Mouse (Mus musculus): ENCODE data around the gene Dpy19l3. TPM values are rescaled to one million over a fixed set of nuclear protein-coding genes. Genes with fewer than 3 reads are reported as not detected.

Dpy19l3 gene
- polyA plus RNA-seq, 1 experiment from 2014 or later = 22.2 TPM

DNA sequence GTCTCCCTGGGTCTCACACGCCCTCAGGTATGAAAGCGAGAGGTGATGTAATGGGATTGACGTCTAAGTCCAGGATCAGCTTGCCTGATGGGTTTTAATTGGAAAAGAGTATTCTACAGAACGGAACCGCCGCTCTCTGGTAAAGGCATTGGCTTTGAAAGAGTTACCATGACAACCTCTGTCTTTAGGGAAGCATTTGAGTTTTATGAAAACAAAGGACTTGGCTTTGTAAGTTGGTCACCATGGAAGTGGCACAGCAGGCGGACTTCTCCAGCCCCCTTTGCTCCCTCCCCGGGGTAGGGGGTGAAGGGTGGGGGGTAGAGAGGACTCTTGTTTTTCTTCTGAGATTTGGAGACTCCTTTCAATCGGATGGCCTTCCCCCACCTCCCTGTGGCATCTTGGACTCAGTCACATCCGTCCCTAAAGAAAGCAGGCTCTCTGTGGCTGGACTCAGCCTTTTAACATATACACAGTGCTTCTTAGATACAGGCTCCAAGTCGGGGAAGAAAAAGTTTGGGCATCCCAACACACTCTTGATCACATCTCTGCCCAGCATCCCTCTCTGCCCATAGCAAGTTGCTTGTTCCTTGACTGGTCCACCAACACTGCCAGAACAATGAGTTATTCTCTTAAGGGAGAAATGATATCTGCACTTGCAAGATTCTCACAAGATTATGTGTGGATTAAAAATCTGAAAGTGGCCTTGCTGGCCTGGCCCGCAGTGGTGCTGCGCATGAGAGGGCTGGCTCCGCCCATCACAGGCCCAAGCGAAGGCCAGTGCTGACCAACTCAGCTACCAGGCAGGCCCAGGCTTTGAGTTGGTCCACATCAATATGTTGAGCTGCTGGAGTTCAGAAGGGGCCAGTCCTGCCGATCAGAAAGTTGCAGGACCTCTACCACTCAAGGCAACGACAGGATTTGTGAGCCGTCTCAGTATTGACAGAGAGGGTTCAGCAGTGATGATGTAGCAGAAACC is 85.9 kb downstream of the Dpy19l3 start:
- DNase-seq (ENCODE audit: low spot score) = no peak
- H3K27ac ChIP-seq (ENCODE audit: low read depth) = no peak overlapping the region

DNA sequence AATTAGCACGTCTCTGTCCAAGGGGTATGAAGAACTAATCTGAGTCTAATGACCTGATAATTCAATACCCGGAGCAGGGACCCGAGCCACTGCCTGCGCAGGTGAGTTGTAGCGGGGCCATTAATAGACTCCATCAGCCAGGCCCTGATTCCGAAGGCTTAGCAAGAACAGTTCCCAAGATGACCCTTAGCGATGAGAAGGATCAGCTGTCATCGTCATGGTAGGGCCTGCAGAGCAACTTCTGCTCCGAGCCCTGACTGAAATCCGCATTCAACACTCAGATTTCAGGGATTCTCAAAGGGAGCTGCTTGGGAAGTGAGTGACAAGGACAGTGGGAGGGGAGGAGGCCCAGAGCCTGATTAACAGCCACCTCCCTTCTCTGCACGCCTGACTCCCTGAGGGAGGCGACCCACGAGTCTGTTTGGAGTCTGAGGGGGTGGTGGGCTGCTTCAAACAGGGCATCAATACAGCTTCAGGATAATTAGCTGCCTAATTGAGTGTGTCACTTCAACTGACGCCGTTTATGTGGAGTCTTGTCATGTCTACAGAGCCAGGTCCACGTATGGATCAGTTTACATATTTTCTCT is 90.4 kb downstream of the Dpy19l3 start:
- Histone ChIP-seq H3K36me3 (ENCODE audit: control insufficient read depth, insufficient read depth, low read length) (no peaks in the 10 kb centered on the region), H3K27ac (ENCODE audit: low read depth) (no peak overlapping the region), H3K4me2 (ENCODE audit: low read length) (no peak overlapping the region), H3K4me3 (ENCODE audit: low read depth, low read length) (no peak overlapping the region), H3K9me3 (ENCODE audit: control insufficient read depth, low read length) (no peaks in the 10 kb centered on the region), H3K9ac (ENCODE audit: low read length) (no peak overlapping the region), H3K27me3 (replicated peaks; ENCODE audit: control insufficient read depth, insufficient read depth, low read length) (no peaks in the 10 kb centered on the region), H3K4me1 (replicated peaks; ENCODE audit: control insufficient read depth, insufficient read depth, low read length) (no peaks in the 10 kb centered on the region)
- DNase-seq (ENCODE audit: low spot score) = no peak
- 70% methylated on average over 16 of the region's 16 CpGs for WGBS
- ATAC-seq (replicated peaks; ENCODE audit: low FRiP score, low TSS enrichment, low read depth) = no peak

More for the DNA sequence above, 85.9 kb downstream of the Dpy19l3 start:
- Histone ChIP-seq H3K9ac (ENCODE audit: low read length) (no peak overlapping the region), H3K4me1 (replicated peaks; ENCODE audit: control insufficient read depth, insufficient read depth, low read length) (no peaks in the 10 kb centered on the region), H3K36me3 (ENCODE audit: control insufficient read depth, insufficient read depth, low read length) (no peaks in the 10 kb centered on the region), H3K27me3 (replicated peaks; ENCODE audit: control insufficient read depth, insufficient read depth, low read length) (no peaks in the 10 kb centered on the region), H3K4me3 (ENCODE audit: low read depth, low read length) (no peak overlapping the region), H3K4me2 (ENCODE audit: low read length) (no peak overlapping the region), H3K9me3 (ENCODE audit: control insufficient read depth, low read length) (no peaks in the 10 kb centered on the region)
- WGBS = 68% methylated on average over 18 of the region's 18 CpGs
- no peak for ATAC-seq (replicated peaks; ENCODE audit: low FRiP score, low TSS enrichment, low read depth)

DNA sequence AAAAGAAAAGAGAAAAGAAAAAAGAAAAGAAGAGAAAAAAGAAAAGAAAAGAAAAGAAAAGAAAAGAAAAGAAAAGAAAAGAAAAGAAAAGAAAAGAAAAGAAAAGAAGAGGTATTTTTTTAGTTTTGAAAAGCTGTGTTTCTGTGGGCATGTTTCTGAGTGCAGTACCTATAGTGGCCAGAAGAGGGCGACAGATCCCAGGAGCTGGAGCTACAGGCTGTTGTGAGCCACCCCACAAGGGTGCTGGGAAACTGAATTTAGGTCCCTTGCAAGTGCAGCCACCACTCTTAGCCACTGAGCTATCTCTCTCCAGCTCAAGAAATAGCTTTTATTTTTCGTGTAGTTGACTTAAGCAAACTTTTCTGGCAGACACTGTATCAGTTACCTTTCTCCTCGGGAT is 95.1 kb downstream of the Dpy19l3 start:
- Histone ChIP-seq H3K36me3 (ENCODE audit: control insufficient read depth, insufficient read depth, low read length) (no peaks in the 10 kb centered on the region), H3K27ac (ENCODE audit: low read depth) (no peak overlapping the region), H3K27me3 (replicated peaks; ENCODE audit: control insufficient read depth, insufficient read depth, low read length) (no peaks in the 10 kb centered on the region), H3K4me2 (ENCODE audit: low read length) (no peak overlapping the region), H3K9me3 (ENCODE audit: control insufficient read depth, low read length) (no peaks in the 10 kb centered on the region), H3K4me1 (replicated peaks; ENCODE audit: control insufficient read depth, insufficient read depth, low read length) (no peaks in the 10 kb centered on the region), H3K9ac (ENCODE audit: low read length) (no peak overlapping the region), H3K4me3 (ENCODE audit: low read depth, low read length) (no peak overlapping the region)
- 62% methylated on average over 3 of the region's 3 CpGs for WGBS
- ATAC-seq (replicated peaks; ENCODE audit: low FRiP score, low TSS enrichment, low read depth) (no peak), DNase-seq (ENCODE audit: low spot score) (no peak)

- 59% methylated on average over 6 of the region's 6 CpGs for WGBS
- ATAC-seq (replicated peaks; ENCODE audit: low FRiP score, low TSS enrichment, low read depth) = no peak
- no peak overlapping the region for H3K4me2 ChIP-seq (ENCODE audit: low read length)
Observed at GRCm38 (mm10) chr7:35657829-35658228, 96.4 kb downstream of the Dpy19l3 start.

DNA sequence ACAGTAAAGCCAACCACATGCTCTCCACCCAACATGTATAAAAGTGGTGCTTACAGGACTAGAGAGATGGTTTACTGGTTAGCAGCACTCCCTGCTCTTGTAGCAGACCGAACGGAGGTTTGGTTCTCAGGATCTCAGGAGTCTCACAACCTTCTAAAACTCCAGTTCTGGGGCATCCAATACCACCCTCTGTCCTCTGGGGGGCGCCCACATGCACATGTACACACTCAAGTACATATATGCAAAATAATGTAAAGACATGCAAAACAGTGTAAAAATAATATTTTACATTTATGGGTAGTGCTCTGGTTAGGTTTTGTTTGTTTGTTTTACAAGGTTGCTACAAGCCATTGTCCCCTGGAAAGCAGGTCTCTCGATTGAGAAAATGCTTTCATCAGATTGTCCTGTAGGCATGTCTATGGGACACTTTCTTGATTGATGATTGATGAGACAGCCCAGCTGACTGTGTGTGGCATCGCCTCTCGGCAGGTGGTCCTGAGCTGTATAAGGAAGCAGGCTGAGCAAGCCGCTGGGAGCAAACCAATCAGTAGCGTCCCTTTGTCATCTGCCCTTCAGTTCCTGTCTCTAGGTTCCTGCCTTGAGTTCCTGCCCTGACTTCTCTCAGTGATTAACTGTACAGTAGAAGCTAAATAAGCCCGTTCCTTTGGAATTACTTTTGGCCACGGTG is 102.5 kb downstream of the Dpy19l3 start:
- Histone ChIP-seq H3K36me3 (ENCODE audit: control insufficient read depth, insufficient read depth, low read length) (no peaks in the 10 kb centered on the region), H3K4me2 (ENCODE audit: low read length) (no peak overlapping the region), H3K27me3 (replicated peaks; ENCODE audit: control insufficient read depth, insufficient read depth, low read length) (no peaks in the 10 kb centered on the region), H3K9ac (ENCODE audit: low read length) (no peak overlapping the region), H3K4me1 (replicated peaks; ENCODE audit: control insufficient read depth, insufficient read depth, low read length) (no peaks in the 10 kb centered on the region), H3K4me3 (ENCODE audit: low read depth, low read length) (no peak overlapping the region), H3K9me3 (ENCODE audit: control insufficient read depth, low read length) (no peaks in the 10 kb centered on the region), H3K27ac (ENCODE audit: low read depth) (no peak overlapping the region)
- ATAC-seq (replicated peaks; ENCODE audit: low FRiP score, low TSS enrichment, low read depth) = no peak
- 85% methylated on average over 10 of the region's 10 CpGs for WGBS
- no peak for DNase-seq (ENCODE audit: low spot score)

More at GRCm38 (mm10) chr7:35657829-35658228, 96.4 kb downstream of the Dpy19l3 start:
- Histone ChIP-seq H3K36me3 (ENCODE audit: control insufficient read depth, insufficient read depth, low read length) (no peaks in the 10 kb centered on the region), H3K27me3 (replicated peaks; ENCODE audit: control insufficient read depth, insufficient read depth, low read length) (no peaks in the 10 kb centered on the region), H3K4me3 (ENCODE audit: low read depth, low read length) (no peak overlapping the region), H3K9ac (ENCODE audit: low read length) (no peak overlapping the region), H3K27ac (ENCODE audit: low read depth) (no peak overlapping the region), H3K4me1 (replicated peaks; ENCODE audit: control insufficient read depth, insufficient read depth, low read length) (no peaks in the 10 kb centered on the region), H3K9me3 (ENCODE audit: control insufficient read depth, low read length) (no peaks in the 10 kb centered on the region)
- no peak for DNase-seq (ENCODE audit: low spot score)

GRCm38 (mm10) chr7:35650716-35651410 is 103.4 kb downstream of the Dpy19l3 start:
- H3K4me1 ChIP-seq (replicated peaks; ENCODE audit: control insufficient read depth, insufficient read depth, low read length) = peaks cover 6% of the 10 kb centered on the region; the same call in 1 of the 2 replicates
- DNase-seq (ENCODE audit: low spot score) (no peak), ATAC-seq (replicated peaks; ENCODE audit: low FRiP score, low TSS enrichment, low read depth) (no peak)
- H3K9me3 ChIP-seq (ENCODE audit: control insufficient read depth, low read length) = no peaks in the 10 kb centered on the region
- H3K27me3 ChIP-seq (replicated peaks; ENCODE audit: control insufficient read depth, insufficient read depth, low read length) = no peaks in the 10 kb centered on the region
- 80% methylated on average over 11 of the region's 11 CpGs for WGBS
- H3K4me3 ChIP-seq (ENCODE audit: low read depth, low read length) = no peak overlapping the region
- no peak overlapping the region for H3K27ac ChIP-seq (ENCODE audit: low read depth)
- no peak overlapping the region for H3K4me2 ChIP-seq (ENCODE audit: low read length)
- H3K9ac ChIP-seq (ENCODE audit: low read length) = no peak overlapping the region
- 0 out of 2 replicates have a peak, but pooled peaks cover 2% of the 10 kb centered on the region for H3K36me3 ChIP-seq (ENCODE audit: control insufficient read depth, insufficient read depth, low read length)

- Histone ChIP-seq H3K27ac (ENCODE audit: low read depth) (no peak overlapping the region), H3K4me3 (ENCODE audit: low read depth, low read length) (no peak overlapping the region), H3K4me2 (ENCODE audit: low read length) (no peak overlapping the region), H3K27me3 (replicated peaks; ENCODE audit: control insufficient read depth, insufficient read depth, low read length) (no peaks in the 10 kb centered on the region), H3K9ac (ENCODE audit: low read length) (no peak overlapping the region), H3K4me1 (replicated peaks; ENCODE audit: control insufficient read depth, insufficient read depth, low read length) (peaks cover 6% of the 10 kb centered on the region; the same call in 1 of the 2 replicates), H3K9me3 (ENCODE audit: control insufficient read depth, low read length) (no peaks in the 10 kb centered on the region), H3K36me3 (ENCODE audit: control insufficient read depth, insufficient read depth, low read length) (peaks cover 19% of the 10 kb centered on the region)
- ATAC-seq (replicated peaks; ENCODE audit: low FRiP score, low TSS enrichment, low read depth) (no peak), DNase-seq (ENCODE audit: low spot score) (no peak)
- 47% methylated on average over 3 of the region's 3 CpGs for WGBS
Observed at GRCm38 (mm10) chr7:35649071-35649470, 105.2 kb downstream of the Dpy19l3 start.

Measured in intestine, embryonic 14.5 days (tissue).